Mouse (Mus musculus) CH12.LX (cell line): ENCODE measurements around the gene Etfa.

Source experiments
- CHD1 ChIP-seq: IDR thresholded peaks from 2 replicates; pipeline ENCODE4 v1.6.1; 2012; ENCODE audit warnings: low read depth, low read length, improper control_type of control experiment, inconsistent platforms
- CTCF ChIP-seq, 2 experiments: IDR thresholded peaks in 1 of 2; conservative IDR thresholded peaks in 1 of 2; 2 replicates each; pipeline ENCODE4 v1.5.1; 2011 to 2012; ENCODE audit warnings: low read depth in 2 of 2, low read length in 2 of 2, improper control_type of control experiment in 1 of 2, inconsistent platforms in 1 of 2, mild to moderate bottlenecking in 1 of 2, moderate library complexity in 1 of 2
- EP300 ChIP-seq: IDR thresholded peaks from 2 replicates; pipeline ENCODE4 v1.6.1; 2011; ENCODE audit warnings: low read length, improper control_type of control experiment
- HCFC1 ChIP-seq: IDR thresholded peaks from 2 replicates; pipeline ENCODE4 v1.6.1; 2012; ENCODE audit warnings: low read depth, mild to moderate bottlenecking, inconsistent platforms, low read length, improper control_type of control experiment
- JUN ChIP-seq: IDR thresholded peaks from 2 replicates; pipeline ENCODE4 v1.6.1; 2011; ENCODE audit warnings: low read depth, mild to moderate bottlenecking, low read length, improper control_type of control experiment, moderate library complexity; ENCODE audit not compliant: insufficient read depth
- JUND ChIP-seq: conservative IDR thresholded peaks from 2 replicates; pipeline ENCODE4 v1.6.1; 2011; ENCODE audit warnings: low read depth, low read length, improper control_type of control experiment
- KAT2A ChIP-seq: IDR thresholded peaks from 2 replicates; pipeline ENCODE4 v1.6.1; 2012; ENCODE audit warnings: low read length, improper control_type of control experiment, inconsistent platforms; ENCODE audit not compliant: insufficient replicate concordance
- MAFK ChIP-seq: IDR thresholded peaks from 2 replicates; pipeline ENCODE4 v1.6.1; 2011; ENCODE audit warnings: low read length, improper control_type of control experiment; ENCODE audit not compliant: insufficient replicate concordance
- MAZ ChIP-seq: IDR thresholded peaks from 2 replicates; pipeline ENCODE4 v1.6.1; 2012; ENCODE audit warnings: low read depth, mild to moderate bottlenecking, inconsistent platforms, low read length, improper control_type of control experiment, moderate library complexity
- MYC ChIP-seq: IDR thresholded peaks from 2 replicates; pipeline ENCODE4 v1.6.1; 2011; ENCODE audit warnings: low read depth, mild to moderate bottlenecking, improper control_type of control experiment, low read length
- NELFE ChIP-seq: IDR thresholded peaks from 2 replicates; pipeline ENCODE4 v1.6.1; 2011; ENCODE audit warnings: low read depth, low read length, improper control_type of control experiment
- POLR2A ChIP-seq: IDR thresholded peaks from 2 replicates; pipeline ENCODE4 v1.6.1; 2011; ENCODE audit warnings: low read depth, mild to moderate bottlenecking, improper control_type of control experiment, low read length
- UBTF ChIP-seq: IDR thresholded peaks from 2 replicates; pipeline ENCODE4 v1.6.1; 2012; ENCODE audit warnings: low read depth, mild to moderate bottlenecking, inconsistent platforms, low read length, improper control_type of control experiment, moderate library complexity
- ZC3H11A ChIP-seq: IDR thresholded peaks from 2 replicates; pipeline ENCODE4 v1.6.1; 2012; ENCODE audit warnings: low read depth, mild to moderate bottlenecking, inconsistent platforms, low read length, improper control_type of control experiment

DNA sequence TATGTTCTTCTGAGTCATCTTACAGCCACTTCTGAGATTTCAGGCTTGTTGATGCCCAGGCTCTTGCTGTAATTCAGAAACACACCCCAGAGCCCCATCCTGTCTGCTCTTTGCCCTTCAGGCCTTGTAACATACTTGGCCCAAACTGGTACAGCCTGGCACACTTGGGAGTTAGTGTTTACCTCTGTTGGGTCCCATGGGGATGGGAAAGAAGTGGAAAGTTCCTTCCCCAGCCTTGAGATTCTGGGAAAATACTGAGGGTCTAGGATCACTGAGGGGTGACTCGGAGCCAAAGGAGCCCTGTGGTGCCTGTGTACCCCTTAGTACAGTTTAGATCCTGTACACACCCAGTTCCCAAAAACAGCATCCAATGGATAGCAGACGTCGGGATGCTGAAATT, 90.3 kb downstream of the Etfa start:
- TF ChIP-seq EP300 (no peak), CTCF (conservative IDR thresholded peaks at IDR 0.05 in 1 of 2, IDR thresholded peaks at IDR 0.05 in 1 of 2; ENCODE audit: low read depth in 2 of 2, low read length in 2 of 2) (no peak), JUN (no peak), HCFC1 (no peak), MAZ (no peak), UBTF (no peak), JUND (no peak), ZC3H11A (no peak), KAT2A (no peak), MAFK (no peak), POLR2A (no peak), CHD1 (no peak), NELFE (no peak), MYC (no peak)
